Mouse (Mus musculus) T-helper 2 cell (primary cell): ENCODE results near the gene Cfap221.

Source experiments
- in situ Hi-C: fragments of 300-600 bp; cut with MboI, MseI; formaldehyde crosslinking; loops from one replicate; pipeline ENCODE4 v1.15.1; 2025; ENCODE audit warnings: high pct_unique_total_duplicates

Cfap221 gene

GRCm38 (mm10) chr1:120007851-120008588, 11.0 kb upstream of the Cfap221 start:
- in situ Hi-C loops: no loop called here

GRCm38 (mm10) chr1:120006844-120007790, 10.1 kb upstream of the Cfap221 start, which contains the start of gene Sctr:
Sctr (plus strand) TSS chr1:120006894.
- in situ Hi-C loops: no loop called here

- in situ Hi-C loops: no loop called here
Measured at GRCm38 (mm10) chr1:119997644-119998043, 610 bp upstream of the Cfap221 start.

- in situ Hi-C loops: no loop called here
Measured at GRCm38 (mm10) chr1:119986555-119986954, 10.5 kb downstream of the Cfap221 start.

GRCm38 (mm10) chr1:119975141-119975540, 21.9 kb downstream of the Cfap221 start:
- in situ Hi-C loops: no loop called here

- in situ Hi-C loops: no loop called here
Measured at GRCm38 (mm10) chr1:119973117-119973516, 23.9 kb downstream of the Cfap221 start.

GRCm38 (mm10) chr1:119965804-119966514, 31.1 kb downstream of the Cfap221 start:
- in situ Hi-C loops: no loop called here

- in situ Hi-C loops: no loop called here
Measured at GRCm38 (mm10) chr1:119959920-119960319, 37.1 kb downstream of the Cfap221 start.

- in situ Hi-C loops: no loop called here
Measured at GRCm38 (mm10) chr1:119959464-119959863, 37.6 kb downstream of the Cfap221 start.

- in situ Hi-C loops: no loop called here
Measured at GRCm38 (mm10) chr1:119957716-119958222, 39.3 kb downstream of the Cfap221 start.

- in situ Hi-C loops: no loop called here
Measured at GRCm38 (mm10) chr1:119954680-119955079, 42.4 kb downstream of the Cfap221 start.

- in situ Hi-C loops: no loop called here
Measured at GRCm38 (mm10) chr1:119953456-119953855, 43.6 kb downstream of the Cfap221 start.

- in situ Hi-C loops: no loop called here
Measured at GRCm38 (mm10) chr1:119950086-119950485, 46.9 kb downstream of the Cfap221 start.

GRCm38 (mm10) chr1:119936861-119937260, 60.2 kb downstream of the Cfap221 start:
- in situ Hi-C loops: no loop called here

GRCm38 (mm10) chr1:119931421-119932150, 65.4 kb downstream of the Cfap221 start:
- in situ Hi-C loops: no loop called here

- in situ Hi-C loops: no loop called here
Measured at GRCm38 (mm10) chr1:119929715-119930114, 67.3 kb downstream of the Cfap221 start.

GRCm38 (mm10) chr1:119919299-119919698, 77.7 kb downstream of the Cfap221 start:
- in situ Hi-C loops: no loop called here

GRCm38 (mm10) chr1:119916823-119917371, 80.1 kb downstream of the Cfap221 start:
- in situ Hi-C loops: no loop called here

- in situ Hi-C loops: no loop called here
Measured at GRCm38 (mm10) chr1:119912953-119913814, 83.8 kb downstream of the Cfap221 start, which contains the start of gene Tmem177. Tmem177 (minus strand) TSS chr1:119913208.
